Mouse (Mus musculus): ENCODE data around the gene Fbxl17. TPM values are rescaled to one million over a fixed set of nuclear protein-coding genes. Genes with fewer than 3 reads are reported as not detected.

The Fbxl17 gene
- total and polyA plus RNA-seq, 2 experiments from 2014 or later = 11.4 to 26.3 TPM

- WGBS = 64% methylated on average over 2 of the region's 2 CpGs
- no peak overlapping the region for H3K9ac ChIP-seq (replicated peaks; ENCODE audit: low read depth, low read length)
- H3K9me3 ChIP-seq (replicated peaks; ENCODE audit: control insufficient read depth, low read length) = peaks cover 3% of the 10 kb centered on the region; the same call in 1 of the 2 replicates
- H3K36me3 ChIP-seq (replicated peaks; ENCODE audit: control insufficient read depth, insufficient read depth, low read length) = no peaks in the 10 kb centered on the region
- TF ChIP-seq CTCF (IDR thresholded peaks at IDR 0.05; ENCODE audit: low read depth) (no peak), EP300 (IDR thresholded peaks at IDR 0.05; ENCODE audit: low read depth) (no peak)
- no peak overlapping the region for H3K4me3 ChIP-seq (ENCODE audit: low read depth, low read length)
- no peak for ATAC-seq (ENCODE audit: insufficient read depth, low read depth)
- H3K27ac ChIP-seq (ENCODE audit: low read depth) = no peak overlapping the region
- no peaks in the 10 kb centered on the region for H3K4me1 ChIP-seq (ENCODE audit: control insufficient read depth, insufficient read depth)
- no peak for DNase-seq (ENCODE audit: low spot score)
- H3K27me3 ChIP-seq (ENCODE audit: control insufficient read depth, insufficient read depth, low read length) = no peaks in the 10 kb centered on the region
- H3K4me2 ChIP-seq (ENCODE audit: low read depth, low read length) = no peak overlapping the region
These were observed 20.9 kb upstream of the Fbxl17 start for GRCm38 (mm10) chr17:63520691-63521090.

- Histone ChIP-seq H3K9ac (replicated peaks; ENCODE audit: low read depth, low read length) (no peak overlapping the region), H3K27me3 (ENCODE audit: control insufficient read depth, insufficient read depth, low read length) (no peaks in the 10 kb centered on the region), H3K9me3 (replicated peaks; ENCODE audit: control insufficient read depth, low read length) (no peaks in the 10 kb centered on the region), H3K4me3 (ENCODE audit: low read depth, low read length) (no peak overlapping the region), H3K36me3 (replicated peaks; ENCODE audit: control insufficient read depth, insufficient read depth, low read length) (no peaks in the 10 kb centered on the region), H3K4me1 (ENCODE audit: control insufficient read depth, insufficient read depth) (no peaks in the 10 kb centered on the region), H3K27ac (ENCODE audit: low read depth) (no peak overlapping the region), H3K4me2 (ENCODE audit: low read depth, low read length) (no peak overlapping the region)
- TF ChIP-seq CTCF (IDR thresholded peaks at IDR 0.05; ENCODE audit: low read depth) = no peak
- TF ChIP-seq EP300 (IDR thresholded peaks at IDR 0.05; ENCODE audit: low read depth) = no peak
- DNase-seq (ENCODE audit: low spot score) (no peak), ATAC-seq (ENCODE audit: insufficient read depth, low read depth) (no peak)
- WGBS = 86% methylated on average over 2 of the region's 2 CpGs
These were observed 10.6 kb upstream of the Fbxl17 start for GRCm38 (mm10) chr17:63510451-63510850.

GRCm38 (mm10) chr17:63501091-63501490 is 1.3 kb upstream of the Fbxl17 start:
- H3K27me3 ChIP-seq (ENCODE audit: control insufficient read depth, insufficient read depth, low read length) = no peaks in the 10 kb centered on the region
- no peak for ATAC-seq (ENCODE audit: insufficient read depth, low read depth)
- no peaks in the 10 kb centered on the region for H3K36me3 ChIP-seq (replicated peaks; ENCODE audit: control insufficient read depth, insufficient read depth, low read length)
- H3K4me2 ChIP-seq (ENCODE audit: low read depth, low read length) = peak overlapping the region; percentile 77; the same call in 1 of the 2 replicates
- 88% methylated on average over 6 of the region's 6 CpGs for WGBS
- peak overlapping the region; percentile 84; the same call in 1 of the 2 replicates for H3K4me3 ChIP-seq (ENCODE audit: low read depth, low read length)
- H3K4me1 ChIP-seq (ENCODE audit: control insufficient read depth, insufficient read depth) = peaks cover 20% of the 10 kb centered on the region
- no peak overlapping the region for H3K9ac ChIP-seq (replicated peaks; ENCODE audit: low read depth, low read length)
- H3K27ac ChIP-seq (ENCODE audit: low read depth) = peak overlapping the region; percentile 95; the same call in 1 of the 2 replicates
- TF ChIP-seq EP300 (IDR thresholded peaks at IDR 0.05; ENCODE audit: low read depth) (no peak), CTCF (IDR thresholded peaks at IDR 0.05; ENCODE audit: low read depth) (no peak)
- DNase-seq (ENCODE audit: low spot score) = no peak
- H3K9me3 ChIP-seq (replicated peaks; ENCODE audit: control insufficient read depth, low read length) = no peaks in the 10 kb centered on the region

GRCm38 (mm10) chr17:63500156-63500834 is 478 bp upstream of the Fbxl17 start:
- H3K9me3 ChIP-seq (replicated peaks; ENCODE audit: control insufficient read depth, low read length) = no peaks in the 10 kb centered on the region

GRCm38 (mm10) chr17:63498717-63499635 is 841 bp downstream of the Fbxl17 start:
- peaks cover 20% of the 10 kb centered on the region for H3K4me1 ChIP-seq (ENCODE audit: control insufficient read depth, insufficient read depth)
- no peak for TF ChIP-seq CTCF (IDR thresholded peaks at IDR 0.05; ENCODE audit: low read depth)
- TF ChIP-seq EP300 (IDR thresholded peaks at IDR 0.05; ENCODE audit: low read depth) = no peak
- H3K27me3 ChIP-seq (ENCODE audit: control insufficient read depth, insufficient read depth, low read length) = no peaks in the 10 kb centered on the region
- DNase-seq (ENCODE audit: low spot score) (peak; percentile 71), ATAC-seq (ENCODE audit: insufficient read depth, low read depth) (peak; percentile 42)
- peak overlapping the region; percentile 96 for H3K9ac ChIP-seq (replicated peaks; ENCODE audit: low read depth, low read length)
- H3K27ac ChIP-seq (ENCODE audit: low read depth) = peak overlapping the region; percentile 95
- H3K36me3 ChIP-seq (replicated peaks; ENCODE audit: control insufficient read depth, insufficient read depth, low read length) = no peaks in the 10 kb centered on the region
- H3K4me2 ChIP-seq (ENCODE audit: low read depth, low read length) = peak overlapping the region; percentile 77
- H3K9me3 ChIP-seq (replicated peaks; ENCODE audit: control insufficient read depth, low read length) = no peaks in the 10 kb centered on the region
- H3K4me3 ChIP-seq (ENCODE audit: low read depth, low read length) = peak overlapping the region; percentile 84
- under 1% methylated on average over 64 of the region's 90 CpGs for WGBS

More at GRCm38 (mm10) chr17:63500156-63500834, 478 bp upstream of the Fbxl17 start:
- DNase-seq (ENCODE audit: low spot score) (peak; percentile 86), ATAC-seq (ENCODE audit: insufficient read depth, low read depth) (peak; percentile 83)
- no peak for TF ChIP-seq CTCF (IDR thresholded peaks at IDR 0.05; ENCODE audit: low read depth)
- peak; percentile 56; the same call in 1 of the 2 replicates for TF ChIP-seq EP300 (IDR thresholded peaks at IDR 0.05; ENCODE audit: low read depth)
- H3K9ac ChIP-seq (replicated peaks; ENCODE audit: low read depth, low read length) = peak overlapping the region; percentile 96
- peak overlapping the region; percentile 84 for H3K4me3 ChIP-seq (ENCODE audit: low read depth, low read length)
- H3K27ac ChIP-seq (ENCODE audit: low read depth) = peak overlapping the region; percentile 95
- no peaks in the 10 kb centered on the region for H3K36me3 ChIP-seq (replicated peaks; ENCODE audit: control insufficient read depth, insufficient read depth, low read length)
- WGBS = under 1% methylated on average over 36 of the region's 78 CpGs
- peaks cover 20% of the 10 kb centered on the region for H3K4me1 ChIP-seq (ENCODE audit: control insufficient read depth, insufficient read depth)
- H3K27me3 ChIP-seq (ENCODE audit: control insufficient read depth, insufficient read depth, low read length) = no peaks in the 10 kb centered on the region
- peak overlapping the region; percentile 77 for H3K4me2 ChIP-seq (ENCODE audit: low read depth, low read length)
